Mouse (Mus musculus): ENCODE results near the gene Hmga2. TPM values are rescaled to one million over a fixed set of nuclear protein-coding genes. Genes with fewer than 3 reads are reported as not detected.

Gene Hmga2
- polyA plus RNA-seq, 1 experiment from 2014 or later = 21.1 TPM

GRCm38 (mm10) chr10:120476516-120477336, 457 bp upstream of the Hmga2 start:
- under 1% methylated on average over 51 of the region's 52 CpGs for WGBS
- Histone ChIP-seq H3K27ac (ENCODE audit: low read length) (peak overlapping the region; percentile 97), H3K27me3 (replicated peaks; ENCODE audit: control insufficient read depth, insufficient read depth, low read length) (no peaks in the 10 kb centered on the region), H3K9me3 (ENCODE audit: control insufficient read depth, low read length) (no peaks in the 10 kb centered on the region), H3K4me3 (ENCODE audit: low read length) (peak overlapping the region; percentile 98), H3K36me3 (ENCODE audit: control insufficient read depth, insufficient read depth, low read length) (no peaks in the 10 kb centered on the region), H3K4me1 (ENCODE audit: control insufficient read depth, insufficient read depth, low read length) (peaks cover 3% of the 10 kb centered on the region), H3K4me2 (ENCODE audit: low read depth, low read length) (peak overlapping the region; percentile 97), H3K9ac (ENCODE audit: low read depth, low read length) (peak overlapping the region; percentile 97)
- ATAC-seq = peak; percentile 79

- Histone ChIP-seq H3K4me3 (ENCODE audit: low read length) (peak overlapping the region; percentile 98), H3K36me3 (ENCODE audit: control insufficient read depth, insufficient read depth, low read length) (no peaks in the 10 kb centered on the region), H3K27ac (ENCODE audit: low read length) (peak overlapping the region; percentile 97), H3K27me3 (replicated peaks; ENCODE audit: control insufficient read depth, insufficient read depth, low read length) (no peaks in the 10 kb centered on the region), H3K9me3 (ENCODE audit: control insufficient read depth, low read length) (no peaks in the 10 kb centered on the region), H3K9ac (ENCODE audit: low read depth, low read length) (peak overlapping the region; percentile 97), H3K4me1 (ENCODE audit: control insufficient read depth, insufficient read depth, low read length) (peaks cover 3% of the 10 kb centered on the region), H3K4me2 (ENCODE audit: low read depth, low read length) (peak overlapping the region; percentile 97)
- no peak for ATAC-seq
- under 1% methylated on average over 45 of the region's 45 CpGs for WGBS
Measured at GRCm38 (mm10) chr10:120475041-120475541, 1.2 kb downstream of the Hmga2 start.

- Histone ChIP-seq H3K27ac (ENCODE audit: low read length) (peak overlapping the region; percentile 97), H3K9me3 (ENCODE audit: control insufficient read depth, low read length) (no peaks in the 10 kb centered on the region), H3K4me1 (ENCODE audit: control insufficient read depth, insufficient read depth, low read length) (peaks cover 3% of the 10 kb centered on the region), H3K4me3 (ENCODE audit: low read length) (peak overlapping the region; percentile 98), H3K9ac (ENCODE audit: low read depth, low read length) (peak overlapping the region; percentile 97), H3K4me2 (ENCODE audit: low read depth, low read length) (peak overlapping the region; percentile 97), H3K36me3 (ENCODE audit: control insufficient read depth, insufficient read depth, low read length) (no peaks in the 10 kb centered on the region), H3K27me3 (replicated peaks; ENCODE audit: control insufficient read depth, insufficient read depth, low read length) (no peaks in the 10 kb centered on the region)
- WGBS = under 1% methylated on average over 20 of the region's 20 CpGs
- ATAC-seq = no peak
Measured at GRCm38 (mm10) chr10:120474301-120474700, 2.0 kb downstream of the Hmga2 start.

- Histone ChIP-seq H3K9ac (ENCODE audit: low read depth, low read length) (peak overlapping the region; percentile 54), H3K4me3 (ENCODE audit: low read length) (peak overlapping the region; percentile 98), H3K27ac (ENCODE audit: low read length) (peak overlapping the region; percentile 45), H3K4me1 (ENCODE audit: control insufficient read depth, insufficient read depth, low read length) (peaks cover 3% of the 10 kb centered on the region), H3K4me2 (ENCODE audit: low read depth, low read length) (peak overlapping the region; percentile 97), H3K36me3 (ENCODE audit: control insufficient read depth, insufficient read depth, low read length) (no peaks in the 10 kb centered on the region), H3K27me3 (replicated peaks; ENCODE audit: control insufficient read depth, insufficient read depth, low read length) (no peaks in the 10 kb centered on the region), H3K9me3 (ENCODE audit: control insufficient read depth, low read length) (no peaks in the 10 kb centered on the region)
- no peak for ATAC-seq
- WGBS = 14% methylated on average over 4 of the region's 4 CpGs
Measured at GRCm38 (mm10) chr10:120473218-120473617, 3.1 kb downstream of the Hmga2 start.

- Histone ChIP-seq H3K36me3 (ENCODE audit: control insufficient read depth, insufficient read depth, low read length) (no peaks in the 10 kb centered on the region), H3K4me3 (ENCODE audit: low read length) (no peak overlapping the region), H3K4me1 (ENCODE audit: control insufficient read depth, insufficient read depth, low read length) (peaks cover 3% of the 10 kb centered on the region), H3K27ac (ENCODE audit: low read length) (no peak overlapping the region), H3K9ac (ENCODE audit: low read depth, low read length) (no peak overlapping the region), H3K4me2 (ENCODE audit: low read depth, low read length) (peak overlapping the region; percentile 97; the same call in 1 of the 2 replicates), H3K27me3 (replicated peaks; ENCODE audit: control insufficient read depth, insufficient read depth, low read length) (no peaks in the 10 kb centered on the region), H3K9me3 (ENCODE audit: control insufficient read depth, low read length) (no peaks in the 10 kb centered on the region)
- 43% methylated on average over 2 of the region's 2 CpGs for WGBS
- no peak for ATAC-seq
Measured at GRCm38 (mm10) chr10:120472606-120473005, 3.7 kb downstream of the Hmga2 start.

- 58% methylated on average over 5 of the region's 5 CpGs for WGBS
- Histone ChIP-seq H3K4me1 (ENCODE audit: control insufficient read depth, insufficient read depth, low read length) (peaks cover 6% of the 10 kb centered on the region; the same call in 1 of the 2 replicates), H3K4me2 (ENCODE audit: low read depth, low read length) (no peak overlapping the region), H3K9ac (ENCODE audit: low read depth, low read length) (no peak overlapping the region), H3K27ac (ENCODE audit: low read length) (no peak overlapping the region; the same call in none of the 2 replicates), H3K4me3 (ENCODE audit: low read length) (no peak overlapping the region), H3K9me3 (ENCODE audit: control insufficient read depth, low read length) (no peaks in the 10 kb centered on the region), H3K36me3 (ENCODE audit: control insufficient read depth, insufficient read depth, low read length) (0 out of 2 replicates have a peak, but pooled peaks cover 3% of the 10 kb centered on the region), H3K27me3 (replicated peaks; ENCODE audit: control insufficient read depth, insufficient read depth, low read length) (no peaks in the 10 kb centered on the region)
- 0 out of 2 replicates have a peak, but pooled peaks have one; percentile 35 for ATAC-seq
Measured at GRCm38 (mm10) chr10:120465121-120465520, 11.1 kb downstream of the Hmga2 start.

- peak overlapping the region; percentile 53 for H3K27ac ChIP-seq (ENCODE audit: low read length)
- H3K4me3 ChIP-seq (ENCODE audit: low read length) = no peak overlapping the region
- H3K36me3 ChIP-seq (ENCODE audit: control insufficient read depth, insufficient read depth, low read length) = 0 out of 2 replicates have a peak, but pooled peaks cover 2% of the 10 kb centered on the region
- H3K4me1 ChIP-seq (ENCODE audit: control insufficient read depth, insufficient read depth, low read length) = peaks cover 6% of the 10 kb centered on the region
- H3K9me3 ChIP-seq (ENCODE audit: control insufficient read depth, low read length) = no peaks in the 10 kb centered on the region
- H3K9ac ChIP-seq (ENCODE audit: low read depth, low read length) = no peak overlapping the region
- H3K27me3 ChIP-seq (replicated peaks; ENCODE audit: control insufficient read depth, insufficient read depth, low read length) = no peaks in the 10 kb centered on the region
- H3K4me2 ChIP-seq (ENCODE audit: low read depth, low read length) = no peak overlapping the region
- 22% methylated on average over 5 of the region's 5 CpGs for WGBS
- peak; percentile 59; the same call in 1 of the 2 replicates for ATAC-seq
Measured at GRCm38 (mm10) chr10:120461769-120462168, 14.5 kb downstream of the Hmga2 start.

GRCm38 (mm10) chr10:120461301-120461700, 15.0 kb downstream of the Hmga2 start:
- Histone ChIP-seq H3K27ac (ENCODE audit: low read length) (peak overlapping the region; percentile 53; the same call in 1 of the 2 replicates), H3K27me3 (replicated peaks; ENCODE audit: control insufficient read depth, insufficient read depth, low read length) (no peaks in the 10 kb centered on the region), H3K9me3 (ENCODE audit: control insufficient read depth, low read length) (no peaks in the 10 kb centered on the region), H3K4me2 (ENCODE audit: low read depth, low read length) (no peak overlapping the region), H3K4me1 (ENCODE audit: control insufficient read depth, insufficient read depth, low read length) (peaks cover 6% of the 10 kb centered on the region), H3K4me3 (ENCODE audit: low read length) (no peak overlapping the region), H3K36me3 (ENCODE audit: control insufficient read depth, insufficient read depth, low read length) (no peaks in the 10 kb centered on the region), H3K9ac (ENCODE audit: low read depth, low read length) (no peak overlapping the region)
- no peak for ATAC-seq
- 67% methylated on average over 5 of the region's 5 CpGs for WGBS

- Histone ChIP-seq H3K9me3 (ENCODE audit: control insufficient read depth, low read length) (no peaks in the 10 kb centered on the region), H3K27me3 (replicated peaks; ENCODE audit: control insufficient read depth, insufficient read depth, low read length) (no peaks in the 10 kb centered on the region), H3K36me3 (ENCODE audit: control insufficient read depth, insufficient read depth, low read length) (no peaks in the 10 kb centered on the region), H3K4me2 (ENCODE audit: low read depth, low read length) (no peak overlapping the region), H3K4me3 (ENCODE audit: low read length) (no peak overlapping the region), H3K9ac (ENCODE audit: low read depth, low read length) (no peak overlapping the region), H3K4me1 (ENCODE audit: control insufficient read depth, insufficient read depth, low read length) (peaks cover 6% of the 10 kb centered on the region), H3K27ac (ENCODE audit: low read length) (no peak overlapping the region)
- 83% methylated on average over 8 of the region's 8 CpGs for WGBS
- ATAC-seq = no peak
Measured at GRCm38 (mm10) chr10:120458866-120459265, 17.4 kb downstream of the Hmga2 start.
